Mouse (Mus musculus): ENCODE data around the gene Gm10447. TPM values are rescaled to one million over a fixed set of nuclear protein-coding genes. Genes with fewer than 3 reads are reported as not detected.

Gm10447 gene
- total RNA-seq, 2 experiments from 2014 or later, result 0.11 TPM; not detected in 1

- ATAC-seq (ENCODE audit: poor library complexity, severe bottlenecking), result no peak
Observed at GRCm38 (mm10) chr11:53479171-53479782, 22.4 kb upstream of the Gm10447 start.

DNA sequence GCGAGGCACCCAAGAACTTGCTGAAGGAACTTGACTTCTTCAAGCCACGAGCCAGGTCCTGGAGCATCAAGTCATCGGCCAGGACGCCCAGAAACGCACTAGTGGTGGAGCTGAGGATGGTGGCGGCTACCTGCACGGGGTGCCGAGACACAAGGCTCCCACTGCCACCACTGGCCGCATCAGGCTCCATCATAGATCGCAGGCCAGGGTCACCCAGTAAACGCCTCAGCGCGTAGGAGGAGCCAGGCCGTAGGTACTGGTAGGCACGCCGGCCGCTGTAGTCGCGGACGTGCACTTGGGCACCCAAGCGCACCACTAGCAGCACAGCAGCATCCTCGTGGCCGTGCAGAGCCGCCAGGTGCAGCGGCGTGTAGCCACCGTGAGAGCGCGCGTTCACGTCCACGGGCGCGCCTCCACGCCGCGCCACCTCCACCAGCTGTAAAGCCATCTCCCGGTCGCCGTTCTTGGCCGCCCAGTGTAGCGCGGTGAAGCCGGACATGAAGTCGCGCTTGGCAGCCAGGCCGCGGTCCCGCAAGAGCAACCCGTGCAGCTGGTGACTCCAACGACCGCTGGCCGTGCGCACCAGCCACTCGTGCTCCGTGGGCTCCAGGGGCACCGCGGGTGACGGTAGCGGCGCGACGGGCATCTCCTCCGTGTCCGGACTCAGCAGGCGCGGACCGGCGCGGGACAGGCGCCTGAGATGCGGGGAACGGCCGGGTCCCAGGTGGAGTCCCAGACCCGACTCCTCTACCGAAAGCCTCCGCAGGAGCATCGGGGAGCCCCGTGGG, 21.7 kb upstream of the Gm10447 start:
- no peak for ATAC-seq (ENCODE audit: poor library complexity, severe bottlenecking)

GRCm38 (mm10) chr11:53477833-53478232, 20.9 kb upstream of the Gm10447 start:
- ATAC-seq (ENCODE audit: poor library complexity, severe bottlenecking), result no peak

DNA sequence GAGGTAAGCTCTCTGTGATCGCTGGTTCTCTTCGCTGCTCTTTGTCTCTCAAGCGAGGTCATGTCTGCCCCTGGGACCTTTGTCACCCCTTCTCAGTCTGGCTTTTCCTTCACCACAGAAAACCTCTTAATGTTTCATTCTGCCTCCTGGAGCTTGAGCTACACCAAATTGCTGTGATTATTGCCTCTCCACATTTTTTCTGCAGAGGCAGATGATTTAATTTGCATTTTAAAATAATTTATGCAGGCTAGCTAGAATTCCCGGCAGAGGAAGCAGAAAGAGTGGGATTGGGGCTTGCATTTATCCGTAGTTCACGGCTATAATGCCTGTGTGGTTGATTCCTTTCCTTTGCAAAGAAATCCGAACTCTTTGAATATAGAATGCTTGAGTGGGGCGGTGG, 18.7 kb upstream of the Gm10447 start:
- no peak for ATAC-seq (ENCODE audit: poor library complexity, severe bottlenecking)

- ATAC-seq (ENCODE audit: poor library complexity, severe bottlenecking), result no peak
Observed at GRCm38 (mm10) chr11:53472709-53473108, 15.8 kb upstream of the Gm10447 start.

- peak; percentile 95 for ATAC-seq (ENCODE audit: poor library complexity, severe bottlenecking)
Observed at GRCm38 (mm10) chr11:53469968-53470695, 13.2 kb upstream of the Gm10447 start, which contains the start of gene Gm9837. TSS of gene Gm9837 (minus strand) at chr11:53470479.

GRCm38 (mm10) chr11:53469294-53469967, 12.5 kb upstream of the Gm10447 start:
- no peak for ATAC-seq (ENCODE audit: poor library complexity, severe bottlenecking)

GRCm38 (mm10) chr11:53466231-53466971, 9.5 kb upstream of the Gm10447 start:
- ATAC-seq (ENCODE audit: poor library complexity, severe bottlenecking), result peak; percentile 54

DNA sequence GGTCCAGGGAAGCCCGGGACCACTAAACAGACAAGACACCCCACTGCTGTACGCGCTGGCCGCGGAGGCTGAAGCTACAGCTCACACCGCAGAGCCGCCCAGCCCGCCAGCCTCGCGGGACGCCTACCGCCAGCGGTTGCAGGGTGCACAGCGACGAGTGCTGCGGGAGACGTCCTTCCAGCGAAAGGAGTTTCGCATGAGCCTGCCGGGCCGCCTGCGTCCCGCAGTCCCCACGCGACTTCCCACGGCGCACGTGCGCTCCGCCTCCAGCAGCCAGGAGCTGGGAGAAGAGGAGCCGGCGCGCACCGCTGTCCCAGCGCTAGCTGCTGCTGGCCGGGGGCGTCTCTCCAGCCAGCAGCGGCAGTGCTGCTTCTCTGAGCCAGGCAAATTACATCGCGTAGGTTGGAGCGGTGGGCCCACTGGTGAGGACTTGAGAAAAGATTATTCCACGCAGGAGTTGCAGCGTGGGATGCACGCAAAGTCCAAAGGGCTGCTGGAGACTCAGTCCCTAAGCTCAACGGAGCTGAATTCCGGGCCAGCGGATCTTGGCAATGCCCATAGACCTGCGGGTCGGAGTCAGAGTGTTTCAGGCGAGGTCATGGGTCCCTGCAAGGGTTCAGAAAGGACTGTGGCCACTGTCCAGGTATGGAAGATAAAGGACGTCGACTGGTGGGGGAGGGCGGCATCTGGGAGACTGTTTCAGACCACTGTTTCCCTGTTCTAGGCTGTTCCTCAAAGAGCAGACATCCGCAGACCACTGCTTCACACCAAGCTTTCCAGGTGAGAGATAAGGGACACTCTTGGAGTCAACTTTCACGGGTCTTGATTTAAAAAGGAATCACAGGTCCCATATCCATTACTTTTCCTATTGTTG, 6.9 kb upstream of the Gm10447 start:
- ATAC-seq (ENCODE audit: poor library complexity, severe bottlenecking), result no peak

GRCm38 (mm10) chr11:53461727-53462126, 4.8 kb upstream of the Gm10447 start:
- no peak for ATAC-seq (ENCODE audit: poor library complexity, severe bottlenecking)

DNA sequence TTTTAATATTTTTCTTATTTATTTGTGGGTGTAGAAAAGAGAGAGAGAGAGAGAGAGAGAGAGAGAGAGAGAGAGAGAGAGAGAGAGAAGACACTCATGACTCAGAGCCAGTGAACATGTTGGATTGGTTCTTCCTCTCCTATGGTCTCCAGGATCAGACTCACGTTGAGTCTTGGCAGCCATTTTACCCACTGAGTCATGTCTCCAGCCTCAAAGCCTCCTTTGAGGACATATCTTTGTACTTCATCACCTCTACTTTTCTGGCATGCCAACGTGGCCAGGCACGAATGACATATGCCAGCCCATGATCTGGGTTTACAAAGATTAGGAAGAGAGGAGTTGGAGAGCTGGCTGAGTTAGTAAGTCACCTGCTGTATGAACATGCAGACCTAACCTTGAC, 3.3 kb upstream of the Gm10447 start:
- no peak for ATAC-seq (ENCODE audit: poor library complexity, severe bottlenecking)

GRCm38 (mm10) chr11:53458996-53459395, 2.1 kb upstream of the Gm10447 start:
- ATAC-seq (ENCODE audit: poor library complexity, severe bottlenecking), result no peak

DNA sequence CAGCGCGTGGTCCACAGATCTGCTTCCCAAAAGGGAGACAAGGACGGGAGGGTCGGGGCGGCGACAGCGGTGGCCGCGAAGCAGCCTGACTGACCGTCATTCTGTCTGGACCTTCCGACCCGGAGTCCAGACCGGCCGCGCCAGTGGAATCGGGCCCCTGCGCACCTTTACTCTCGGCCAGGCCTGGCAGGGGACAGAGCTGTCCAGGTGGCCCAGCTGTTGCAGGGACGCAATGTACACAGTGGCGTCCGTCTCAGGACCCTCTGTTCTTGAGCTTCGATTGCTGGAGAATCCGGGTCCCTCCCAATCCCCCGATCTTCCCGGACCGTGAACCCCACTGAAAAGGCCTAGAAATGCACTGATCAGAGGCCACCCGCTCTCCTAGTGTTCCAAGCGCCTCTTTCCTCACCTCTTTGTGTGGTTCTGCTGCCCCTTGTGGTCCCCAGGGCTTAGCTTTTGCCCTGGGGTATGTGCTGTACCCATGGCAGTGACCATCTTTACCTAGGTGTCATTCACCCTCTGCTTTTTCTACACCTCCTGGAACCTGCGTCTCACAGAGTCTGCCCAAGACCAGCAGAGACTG, 553 bp upstream of the Gm10447 start:
- 0 out of 2 replicates have a peak, but pooled peaks have one; percentile 28 for ATAC-seq (ENCODE audit: poor library complexity, severe bottlenecking)

- ATAC-seq (ENCODE audit: poor library complexity, severe bottlenecking), result no peak
Observed at GRCm38 (mm10) chr11:53453031-53453430, 3.9 kb downstream of the Gm10447 start.

DNA sequence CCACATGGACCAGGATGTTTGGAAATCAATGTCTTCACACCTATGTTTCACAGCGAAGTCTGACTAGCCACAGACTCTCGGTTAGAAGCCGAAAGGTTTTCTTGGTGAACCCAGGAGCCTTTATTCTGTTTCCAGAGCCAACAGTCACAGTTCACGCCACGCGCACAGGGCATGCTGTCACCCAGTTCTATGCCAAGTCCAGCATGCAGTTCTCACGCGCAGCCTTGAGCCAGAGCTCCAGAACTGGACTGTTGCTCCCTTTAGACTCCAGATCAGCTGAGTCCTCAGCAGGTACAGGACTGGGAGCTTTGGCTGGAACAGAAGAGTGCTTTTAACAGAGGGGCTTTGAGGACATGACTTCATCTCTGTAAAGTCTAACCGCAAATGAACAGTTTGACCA, 4.5 kb downstream of the Gm10447 start:
- ATAC-seq (ENCODE audit: poor library complexity, severe bottlenecking), result no peak

- ATAC-seq (ENCODE audit: poor library complexity, severe bottlenecking), result no peak
Observed at GRCm38 (mm10) chr11:53451361-53451760, 5.5 kb downstream of the Gm10447 start.

DNA sequence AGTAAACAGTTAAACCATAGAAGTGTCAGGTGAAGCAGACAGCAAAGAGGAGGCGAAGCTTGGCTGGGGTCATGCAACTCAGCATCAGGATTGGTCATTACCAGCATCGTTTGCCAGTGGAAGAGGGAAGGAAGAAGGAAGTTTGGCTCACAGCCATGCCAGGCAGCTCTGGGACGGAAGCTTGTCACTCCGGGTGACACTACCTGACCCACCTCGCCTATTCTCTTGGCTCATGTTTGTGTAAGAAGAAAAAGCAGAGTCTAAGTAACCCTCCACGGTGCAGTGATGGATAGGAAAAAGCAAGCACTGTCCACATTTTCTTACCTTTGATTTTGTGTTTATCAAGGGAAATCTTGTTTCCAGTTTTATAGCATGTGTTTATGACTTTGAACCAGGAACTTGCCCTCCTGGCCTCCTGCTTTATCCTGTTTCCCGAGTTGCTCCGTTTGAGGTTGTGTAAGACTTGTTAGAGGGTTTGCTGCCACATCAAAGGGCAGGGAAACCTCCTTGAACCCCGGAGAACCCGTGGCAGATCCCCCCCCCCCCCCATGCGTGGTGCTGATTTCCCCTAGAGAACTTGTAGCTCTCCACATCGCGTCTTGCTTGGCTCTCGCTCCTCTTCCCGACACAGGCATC, 6.7 kb downstream of the Gm10447 start:
- ATAC-seq (ENCODE audit: poor library complexity, severe bottlenecking), result no peak

DNA sequence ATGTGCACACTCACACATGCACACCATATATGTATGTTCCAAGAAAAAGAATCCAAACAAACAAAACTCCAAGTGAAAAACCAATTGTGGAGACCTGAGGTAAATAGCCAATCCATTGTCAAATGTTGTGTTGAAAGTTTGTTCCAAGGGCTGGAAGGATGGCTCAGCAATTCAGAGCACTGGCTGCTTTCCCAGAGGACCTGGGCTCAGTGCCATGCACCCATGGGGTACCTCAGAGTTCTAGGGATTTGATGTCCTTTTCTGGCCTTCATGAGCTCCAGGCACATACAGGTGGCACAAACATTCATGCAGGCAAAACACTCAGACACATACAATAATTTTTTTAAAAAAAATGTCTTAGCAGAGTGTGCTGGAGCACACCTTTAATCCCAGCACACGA, 8.4 kb downstream of the Gm10447 start:
- ATAC-seq (ENCODE audit: poor library complexity, severe bottlenecking), result no peak

DNA sequence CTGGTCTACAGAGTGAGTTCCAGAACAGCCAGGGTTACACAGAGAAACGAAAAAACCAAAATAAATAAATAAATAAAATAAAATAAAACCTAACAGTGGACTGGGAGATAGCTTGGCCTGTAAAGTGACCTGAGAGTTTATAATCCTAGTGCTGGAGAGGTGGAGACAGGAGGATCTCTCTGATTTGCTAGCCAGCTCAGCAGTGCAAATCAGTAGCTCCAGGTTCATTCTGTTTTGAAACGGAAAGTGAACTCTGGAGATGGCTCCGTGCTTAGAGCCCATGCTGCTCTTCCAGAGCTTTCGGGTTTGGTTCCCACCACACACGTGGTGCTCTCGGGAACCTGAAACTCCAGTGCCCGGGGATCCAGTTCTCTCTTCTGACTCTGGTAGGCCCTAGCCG, 8.9 kb downstream of the Gm10447 start:
- no peak for ATAC-seq (ENCODE audit: poor library complexity, severe bottlenecking)
